Mouse (Mus musculus): ENCODE results near the gene Pdia6. TPM values are rescaled to one million over a fixed set of nuclear protein-coding genes. Genes with fewer than 3 reads are reported as not detected.

The Pdia6 gene
- polyA plus RNA-seq (2017; shearing (Covaris generic)): 100 to 1,000 TPM; 142 to 157 TPM

GRCm38 (mm10) chr12:17265971-17266672 lies at the start of gene Pdia6:
Gene Pdia6 (plus strand): TSS chr12:17266545.

GRCm38 (mm10) chr12:17329259-17329658 lies 62.9 kb downstream of the Pdia6 start, which contains the start of gene Atp6v1c2:
Gene Atp6v1c2 (minus strand): TSS chr12:17329359.

Other genes with a start within 250 kb of the Pdia6 start
- 1 to 10 TPM in 1 of 2 experiments, under 1 TPM in 1; 0.26 to 1.0 TPM for gene Kcnf1, start 89.7 kb upstream of the Pdia6 start, polyA plus RNA-seq (2017; shearing (Covaris generic))
- gene Atp6v1c2, start 62.8 kb downstream of the Pdia6 start, polyA plus RNA-seq (2017; shearing (Covaris generic)): under 1 TPM in 1 of 2 experiments, not detected in 1; 0.64 TPM
- gene Nol10, start 81.9 kb downstream of the Pdia6 start, polyA plus RNA-seq (2017; shearing (Covaris generic)): 10 to 100 TPM; 16.3 to 25.1 TPM